Mouse (Mus musculus) forebrain, embryonic 13.5 days (tissue): ENCODE measurements around the gene Chd4. TPM values are rescaled to one million over a fixed set of nuclear protein-coding genes. Genes with fewer than 3 reads are reported as not detected.

Source experiments
- ATAC-seq: fragments of 200-750 bp; cut with Nextera tagmentation; 2 replicates; pipeline ENCODE4 v1.8.0; 2017
- H3K27ac ChIP-seq: fragments of 300-500 bp; sonication (generic); 2 replicates; pipeline ENCODE4 v1.5.1; 2015; ENCODE audit warnings: inconsistent platforms, mild to moderate bottlenecking, moderate library complexity
- H3K27me3 ChIP-seq: fragments of 300-500 bp; sonication (generic); 2 replicates; pipeline ENCODE4 v1.6.1; 2015; ENCODE audit warnings: mild to moderate bottlenecking, inconsistent platforms
- H3K36me3 ChIP-seq: fragments of 300-500 bp; sonication (generic); 2 replicates; pipeline ENCODE4 v1.6.1; 2015; ENCODE audit warnings: mild to moderate bottlenecking, inconsistent platforms; ENCODE audit not compliant: poor library complexity, severe bottlenecking
- H3K4me1 ChIP-seq: fragments of 300-500 bp; sonication (generic); 2 replicates; pipeline ENCODE4 v1.6.1; 2015; ENCODE audit warnings: inconsistent platforms
- H3K4me2 ChIP-seq: fragments of 300-500 bp; sonication (generic); 2 replicates; pipeline ENCODE4 v1.6.1; 2015; ENCODE audit warnings: inconsistent platforms, mild to moderate bottlenecking, moderate library complexity
- H3K4me3 ChIP-seq: fragments of 300-500 bp; sonication (generic); 2 replicates; pipeline ENCODE4 v1.5.1; 2015; ENCODE audit warnings: mild to moderate bottlenecking, inconsistent platforms
- H3K9ac ChIP-seq: fragments of 300-500 bp; sonication (generic); 2 replicates; pipeline ENCODE4 v1.6.1; 2015; ENCODE audit warnings: mild to moderate bottlenecking, inconsistent platforms
- H3K9me3 ChIP-seq: fragments of 300-500 bp; sonication (generic); replicated peaks from 2 replicates; pipeline ENCODE4 v1.6.1; 2016; ENCODE audit warnings: inconsistent platforms
- WGBS: fragments of 180-500 bp; shearing (Covaris S2); methylation state at CpG from one replicate; pipeline ENCODE4 v1.1.7; 2015; 5-methylcytosine and 5-hydroxymethylcytosine counted together
- polyA plus RNA-seq: library from polyadenylated mRNA; unstranded; fragments of >200 nt; fragmentation: Nextera tagmentation; extraction: Ambion mirVana; gene quantifications from 2 replicates; pipeline ENCODE4 v1.2.1, GENCODE M21; 2015

The Chd4 gene
- polyA plus RNA-seq, 1 experiment from 2014 or later: 114 TPM

GRCm38 (mm10) chr6:125128724-125129123 lies 32.9 kb downstream of the Chd4 start:
- Histone ChIP-seq H3K27me3 (no peaks in the 10 kb centered on the region), H3K9me3 (no peaks in the 10 kb centered on the region), H3K4me3 (no peak overlapping the region), H3K27ac (no peak overlapping the region), H3K4me2 (no peak overlapping the region), H3K36me3 (peaks cover 77% of the 10 kb centered on the region), H3K9ac (no peak overlapping the region), H3K4me1 (peaks cover 20% of the 10 kb centered on the region)
- WGBS: 92% methylated on average over 12 of the region's 12 CpGs
- no peak for ATAC-seq

DNA sequence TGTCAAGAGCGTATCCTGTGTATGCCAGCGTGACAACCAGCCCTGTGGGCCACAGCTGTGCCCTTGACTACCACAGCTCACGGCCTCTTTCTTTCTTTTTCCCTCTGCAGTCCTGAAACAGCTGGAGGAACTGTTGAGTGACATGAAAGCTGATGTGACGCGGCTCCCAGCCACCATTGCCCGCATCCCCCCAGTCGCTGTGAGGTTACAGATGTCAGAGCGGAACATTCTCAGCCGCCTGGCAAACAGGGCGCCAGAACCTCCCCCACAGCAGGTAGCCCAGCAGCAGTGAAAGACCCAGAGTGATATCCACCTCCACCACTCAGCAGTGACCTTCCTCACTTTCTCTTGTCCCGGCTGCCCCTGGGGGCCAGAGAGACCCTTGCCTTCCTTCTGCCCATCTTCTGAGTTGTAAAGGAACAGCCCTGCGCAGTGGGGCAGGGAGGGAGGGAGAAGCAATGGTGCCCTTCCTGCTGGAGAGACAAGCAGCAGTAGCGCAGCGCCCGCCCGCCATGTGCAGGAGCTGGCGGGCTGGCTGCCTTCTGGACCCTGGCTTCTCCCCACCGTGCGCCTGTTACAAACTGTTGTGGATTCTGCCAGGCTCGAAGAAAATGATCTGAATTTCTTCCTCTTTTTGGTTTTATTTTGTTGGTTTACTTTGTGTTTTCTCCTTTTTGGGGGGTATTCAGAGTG lies 34.1 kb downstream of the Chd4 start:
- ATAC-seq: no peak
- Histone ChIP-seq H3K27me3 (no peaks in the 10 kb centered on the region), H3K4me1 (peaks cover 20% of the 10 kb centered on the region), H3K27ac (no peak overlapping the region), H3K4me3 (no peak overlapping the region), H3K9ac (no peak overlapping the region), H3K36me3 (peaks cover 76% of the 10 kb centered on the region), H3K9me3 (no peaks in the 10 kb centered on the region), H3K4me2 (no peak overlapping the region)
- 86% methylated on average over 20 of the region's 20 CpGs for WGBS

- H3K4me1 ChIP-seq: peaks cover 20% of the 10 kb centered on the region
- no peaks in the 10 kb centered on the region for H3K27me3 ChIP-seq
- under 1% methylated on average over 64 of the region's 66 CpGs for WGBS
- ATAC-seq: peak; percentile 94
- peak within 1 kb of the TSS; percentile 96 for H3K4me2 ChIP-seq
- no peaks in the 10 kb centered on the region for H3K9me3 ChIP-seq
- H3K9ac ChIP-seq: peak within 1 kb of the TSS; percentile 88
- H3K36me3 ChIP-seq: peaks cover 75% of the 10 kb centered on the region
- H3K4me3 ChIP-seq: peak within 1 kb of the TSS; percentile 78
- H3K27ac ChIP-seq: peak within 1 kb of the TSS; percentile 83
These were observed 35.7 kb downstream of the Chd4 start, which contains the start of gene Nop2 for GRCm38 (mm10) chr6:125131302-125132156. Gene Nop2, plus strand, starts transcription at chr6:125131909.

- H3K36me3 ChIP-seq: peaks cover 75% of the 10 kb centered on the region
- H3K27me3 ChIP-seq: no peaks in the 10 kb centered on the region
- 12% methylated on average over 11 of the region's 11 CpGs for WGBS
- peak overlapping the region; percentile 96 for H3K4me2 ChIP-seq
- H3K4me3 ChIP-seq: peak overlapping the region; percentile 78
- H3K27ac ChIP-seq: no peak overlapping the region
- H3K4me1 ChIP-seq: peaks cover 20% of the 10 kb centered on the region
- ATAC-seq: no peak
- H3K9me3 ChIP-seq: no peaks in the 10 kb centered on the region
- H3K9ac ChIP-seq: peak overlapping the region; percentile 88
These were observed 36.7 kb downstream of the Chd4 start for GRCm38 (mm10) chr6:125132470-125132869.

DNA sequence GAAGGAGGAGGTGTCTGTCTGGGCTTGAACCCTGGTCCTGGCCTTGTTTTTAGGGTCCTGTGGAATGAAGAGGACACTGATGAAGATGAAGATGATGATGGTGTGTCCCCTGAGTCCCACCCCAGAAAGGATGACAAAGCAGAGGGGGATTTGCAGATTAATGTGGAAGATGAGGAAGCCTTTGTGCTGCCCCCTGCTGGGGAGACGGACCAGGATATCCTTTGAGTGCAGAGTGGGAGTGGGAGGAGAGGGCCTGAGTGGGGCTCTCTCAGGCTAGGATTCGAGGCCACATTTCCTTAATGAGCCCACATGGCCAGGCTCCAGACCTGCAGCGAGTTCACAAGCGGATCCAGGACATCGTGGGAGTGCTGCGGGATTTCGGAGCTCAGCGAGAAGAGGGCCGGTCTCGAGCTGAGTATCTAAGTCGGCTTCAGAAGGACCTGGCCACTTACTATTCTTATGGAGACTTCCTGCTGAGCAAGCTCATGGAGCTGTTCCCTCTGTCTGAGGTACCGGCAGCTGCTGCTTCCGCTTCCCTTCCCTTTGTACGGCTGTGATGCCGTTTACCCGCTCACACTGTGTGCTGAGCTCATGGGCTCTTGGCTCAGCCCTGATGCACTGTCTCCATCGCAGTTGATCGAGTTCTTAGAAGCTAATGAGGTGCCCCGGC lies 41.4 kb downstream of the Chd4 start:
- no peak for ATAC-seq
- no peak overlapping the region for H3K4me3 ChIP-seq
- H3K9ac ChIP-seq: no peak overlapping the region
- 84% methylated on average over 19 of the region's 19 CpGs for WGBS
- H3K4me1 ChIP-seq: peaks cover 15% of the 10 kb centered on the region
- H3K27ac ChIP-seq: no peak overlapping the region
- peaks cover 89% of the 10 kb centered on the region for H3K36me3 ChIP-seq
- H3K4me2 ChIP-seq: no peak overlapping the region
- no peaks in the 10 kb centered on the region for H3K27me3 ChIP-seq
- H3K9me3 ChIP-seq: no peaks in the 10 kb centered on the region

DNA sequence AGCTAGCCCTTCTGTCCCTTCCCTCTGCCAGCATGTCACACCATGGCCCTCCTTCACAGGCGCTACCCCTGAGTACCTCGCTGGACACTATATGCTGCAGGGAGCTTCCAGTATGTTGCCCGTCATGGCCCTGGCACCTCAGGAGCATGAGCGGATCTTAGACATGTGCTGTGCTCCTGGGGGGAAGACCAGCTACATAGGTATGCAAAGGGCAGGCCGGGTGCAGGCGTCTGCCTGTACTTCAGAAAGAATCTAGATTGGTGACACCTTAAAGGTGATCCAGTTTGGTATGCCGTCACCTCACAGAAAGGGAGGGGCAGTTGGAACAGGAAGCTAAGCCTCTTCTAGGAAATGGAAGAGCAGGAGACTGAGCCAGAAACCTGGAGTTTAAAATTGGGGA lies 44.0 kb downstream of the Chd4 start:
- H3K9me3 ChIP-seq: no peaks in the 10 kb centered on the region
- no peak overlapping the region for H3K27ac ChIP-seq
- no peak overlapping the region for H3K4me2 ChIP-seq
- no peaks in the 10 kb centered on the region for H3K27me3 ChIP-seq
- no peak for ATAC-seq
- H3K36me3 ChIP-seq: peaks cover 94% of the 10 kb centered on the region
- no peak overlapping the region for H3K9ac ChIP-seq
- peaks cover 5% of the 10 kb centered on the region for H3K4me1 ChIP-seq
- 94% methylated on average over 7 of the region's 7 CpGs for WGBS
- no peak overlapping the region for H3K4me3 ChIP-seq

GRCm38 (mm10) chr6:125142436-125142835 lies 46.7 kb downstream of the Chd4 start:
- Histone ChIP-seq H3K4me3 (no peak overlapping the region), H3K27ac (no peak overlapping the region), H3K4me2 (no peak overlapping the region), H3K9ac (no peak overlapping the region), H3K27me3 (no peaks in the 10 kb centered on the region), H3K4me1 (peaks cover 25% of the 10 kb centered on the region), H3K9me3 (no peaks in the 10 kb centered on the region), H3K36me3 (peaks cover 68% of the 10 kb centered on the region)
- ATAC-seq: no peak
- 93% methylated on average over 8 of the region's 8 CpGs for WGBS

DNA sequence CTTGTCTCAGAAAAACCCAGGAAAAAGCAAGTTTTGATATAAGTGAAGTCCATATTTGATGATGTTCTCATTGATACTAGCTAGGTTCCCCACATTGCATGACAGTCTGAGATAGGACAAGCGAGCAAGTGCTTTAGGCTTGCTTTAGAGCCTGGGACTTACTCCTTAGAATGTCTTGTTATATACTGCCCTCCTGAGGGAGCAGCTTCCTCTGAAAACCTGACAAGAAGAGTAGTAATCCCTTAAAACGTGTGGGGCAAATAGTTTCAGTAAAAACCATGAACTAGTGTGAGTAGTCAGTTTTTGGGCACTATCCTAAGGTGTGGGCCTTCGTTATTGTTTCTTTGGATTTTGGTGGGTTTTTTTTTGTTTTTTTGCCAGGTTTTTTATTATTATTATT lies 47.3 kb downstream of the Chd4 start:
- no peaks in the 10 kb centered on the region for H3K9me3 ChIP-seq
- H3K4me3 ChIP-seq: no peak overlapping the region
- no peaks in the 10 kb centered on the region for H3K27me3 ChIP-seq
- H3K9ac ChIP-seq: no peak overlapping the region
- 81% methylated on average over 3 of the region's 3 CpGs for WGBS
- H3K4me2 ChIP-seq: no peak overlapping the region
- no peak overlapping the region for H3K27ac ChIP-seq
- H3K4me1 ChIP-seq: peaks cover 32% of the 10 kb centered on the region
- peaks cover 63% of the 10 kb centered on the region for H3K36me3 ChIP-seq
- no peak for ATAC-seq

- H3K9me3 ChIP-seq: no peaks in the 10 kb centered on the region
- ATAC-seq: no peak
- peaks cover 63% of the 10 kb centered on the region for H3K36me3 ChIP-seq
- peaks cover 40% of the 10 kb centered on the region for H3K4me1 ChIP-seq
- H3K4me2 ChIP-seq: no peak overlapping the region
- WGBS: 86% methylated on average over 9 of the region's 9 CpGs
- no peak overlapping the region for H3K4me3 ChIP-seq
- no peak overlapping the region for H3K27ac ChIP-seq
- no peak overlapping the region for H3K9ac ChIP-seq
- H3K27me3 ChIP-seq: no peaks in the 10 kb centered on the region
These were observed 48.1 kb downstream of the Chd4 start for GRCm38 (mm10) chr6:125143904-125144303.

- Histone ChIP-seq H3K27me3 (no peaks in the 10 kb centered on the region), H3K9ac (peak within 1 kb of the TSS; percentile 97), H3K4me1 (peaks cover 46% of the 10 kb centered on the region), H3K9me3 (no peaks in the 10 kb centered on the region), H3K27ac (peak within 1 kb of the TSS; percentile 88), H3K36me3 (peaks cover 59% of the 10 kb centered on the region), H3K4me3 (peak within 1 kb of the TSS; percentile 82), H3K4me2 (peak within 1 kb of the TSS; percentile 95)
- peak; percentile 97 for ATAC-seq
- WGBS: under 1% methylated on average over 16 of the region's 16 CpGs
These were observed 49.2 kb downstream of the Chd4 start, which contains the start of gene Iffo1 for GRCm38 (mm10) chr6:125145001-125145400. Gene Iffo1, plus strand, starts transcription at chr6:125145241.

- no peak; the same call in 1 of the 2 replicates for ATAC-seq
- Histone ChIP-seq H3K9me3 (no peaks in the 10 kb centered on the region), H3K27ac (peak overlapping the region; percentile 88), H3K4me3 (peak overlapping the region; percentile 82), H3K36me3 (peaks cover 54% of the 10 kb centered on the region), H3K4me1 (peaks cover 46% of the 10 kb centered on the region), H3K27me3 (no peaks in the 10 kb centered on the region), H3K4me2 (peak overlapping the region; percentile 95), H3K9ac (peak overlapping the region; percentile 97)
- under 1% methylated on average over 35 of the region's 35 CpGs for WGBS
These were observed 49.7 kb downstream of the Chd4 start for GRCm38 (mm10) chr6:125145479-125145951.

DNA sequence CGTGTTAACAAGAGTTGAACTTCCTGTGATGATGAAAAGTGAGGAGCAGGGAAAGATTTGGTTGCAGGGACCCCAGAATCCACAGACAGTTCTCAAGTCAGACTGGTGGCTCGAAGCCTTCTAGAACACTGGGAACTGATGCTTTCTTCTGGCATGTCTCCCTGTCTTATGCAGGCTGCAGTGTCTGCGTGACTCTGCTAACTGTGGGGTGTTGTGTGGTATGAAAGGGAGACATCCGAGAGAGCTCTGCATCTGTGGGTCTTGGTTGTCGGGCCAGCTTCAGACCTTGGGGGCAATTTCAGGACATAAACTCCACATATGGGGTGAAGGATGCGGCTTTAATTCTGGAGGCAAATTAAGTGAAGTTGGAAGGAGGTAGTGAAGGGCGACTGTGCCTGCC lies 50.4 kb downstream of the Chd4 start:
- Histone ChIP-seq H3K4me1 (peaks cover 46% of the 10 kb centered on the region), H3K9ac (peak overlapping the region; percentile 97), H3K4me3 (peak overlapping the region; percentile 82), H3K27ac (no peak overlapping the region), H3K27me3 (no peaks in the 10 kb centered on the region), H3K36me3 (peaks cover 54% of the 10 kb centered on the region), H3K9me3 (no peaks in the 10 kb centered on the region), H3K4me2 (peak overlapping the region; percentile 95)
- 57% methylated on average over 7 of the region's 7 CpGs for WGBS
- ATAC-seq: no peak
